Mouse (Mus musculus) liver, embryonic 15.5 days (tissue): ENCODE measurements around the gene Nbea. TPM values are rescaled to one million over a fixed set of nuclear protein-coding genes. Genes with fewer than 3 reads are reported as not detected.

ENCODE experiments used
- ATAC-seq: fragments of 200-750 bp; cut with Nextera tagmentation; 2 replicates; pipeline ENCODE4 v1.8.0; 2017; ENCODE audit warnings: moderate number of reproducible peaks, mild to moderate bottlenecking, moderate library complexity; ENCODE audit not compliant: insufficient read depth
- H3K27ac ChIP-seq: fragments of 300-500 bp; sonication (generic); replicated peaks from 2 replicates; pipeline ENCODE4 v1.5.1; 2015; ENCODE audit warnings: mild to moderate bottlenecking, inconsistent platforms
- H3K27me3 ChIP-seq: fragments of 300-500 bp; sonication (generic); 2 replicates; pipeline ENCODE4 v1.6.1; 2015; ENCODE audit warnings: mild to moderate bottlenecking, inconsistent platforms
- H3K36me3 ChIP-seq: fragments of 300-500 bp; sonication (generic); replicated peaks from 2 replicates; pipeline ENCODE4 v1.6.1; 2015; ENCODE audit warnings: moderate library complexity, mild to moderate bottlenecking, inconsistent platforms
- H3K4me1 ChIP-seq: fragments of 300-500 bp; sonication (generic); replicated peaks from 2 replicates; pipeline ENCODE4 v1.6.1; 2015; ENCODE audit warnings: inconsistent platforms
- H3K4me2 ChIP-seq: fragments of 300-500 bp; sonication (generic); 2 replicates; pipeline ENCODE4 v1.6.1; 2015; ENCODE audit warnings: moderate library complexity, mild to moderate bottlenecking, inconsistent platforms
- H3K4me3 ChIP-seq: fragments of 300-500 bp; sonication (generic); replicated peaks from 2 replicates; pipeline ENCODE4 v1.5.1; 2015; ENCODE audit warnings: mild to moderate bottlenecking, inconsistent platforms
- H3K9ac ChIP-seq: fragments of 300-500 bp; sonication (generic); 2 replicates; pipeline ENCODE4 v1.6.1; 2015; ENCODE audit warnings: moderate library complexity, mild to moderate bottlenecking, inconsistent platforms
- H3K9me3 ChIP-seq: fragments of 300-500 bp; sonication (generic); replicated peaks from 2 replicates; pipeline ENCODE4 v1.6.1; 2016; ENCODE audit warnings: inconsistent platforms
- WGBS: fragments of 180-500 bp; shearing (Covaris S2); methylation state at CpG from one replicate; pipeline ENCODE4 v1.1.7; 2015; ENCODE audit warnings: mixed read lengths; ENCODE audit not compliant: insufficient replicate concordance; 5-methylcytosine and 5-hydroxymethylcytosine counted together
- polyA plus RNA-seq: library from polyadenylated mRNA; unstranded; fragments of >200 nt; fragmentation: Nextera tagmentation; extraction: Ambion mirVana; gene quantifications from 2 replicates; pipeline ENCODE4 v1.2.1, GENCODE M21; 2015

The Nbea gene
- polyA plus RNA-seq, 1 experiment from 2014 or later: 0.67 TPM

DNA sequence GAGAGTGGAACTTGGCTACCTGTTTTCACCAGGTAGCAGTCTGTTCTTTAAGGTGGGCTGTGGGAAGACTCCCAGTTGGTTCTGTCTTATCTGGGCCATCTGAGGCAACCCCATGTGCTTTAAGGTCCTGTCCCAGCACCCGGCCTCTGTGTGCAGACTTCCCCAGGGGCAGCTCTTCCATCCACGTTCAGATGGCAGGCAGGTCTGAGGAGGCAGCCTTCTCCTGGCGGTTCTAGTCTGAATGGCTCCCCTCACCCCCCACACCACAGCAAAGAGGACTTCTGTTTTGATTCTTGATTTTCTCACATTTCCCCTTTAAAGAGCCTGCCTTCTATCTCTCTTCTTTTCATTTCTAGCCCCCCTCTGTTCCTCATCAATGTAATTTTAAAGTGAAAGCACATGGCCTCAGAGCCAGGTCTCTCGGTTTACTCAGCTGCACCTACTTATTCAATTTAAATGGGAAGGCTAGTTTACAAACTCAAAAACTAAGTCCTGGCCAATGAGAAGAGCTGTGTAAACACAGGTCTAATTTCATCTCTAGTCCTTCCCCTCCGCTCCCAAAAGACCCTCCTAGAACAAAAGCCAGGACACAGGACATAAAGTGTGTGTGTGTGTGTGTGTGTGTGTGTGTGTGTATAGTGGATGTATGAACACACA lies 570.9 kb downstream of the Nbea start:
- H3K4me2 ChIP-seq: no peak overlapping the region
- no peaks in the 10 kb centered on the region for H3K36me3 ChIP-seq
- no peak for ATAC-seq
- H3K27me3 ChIP-seq: no peaks in the 10 kb centered on the region
- WGBS: 43% methylated on average over 5 of the region's 5 CpGs
- no peaks in the 10 kb centered on the region for H3K9me3 ChIP-seq
- H3K4me3 ChIP-seq: no peak overlapping the region
- H3K27ac ChIP-seq: no peak overlapping the region
- H3K4me1 ChIP-seq: no peaks in the 10 kb centered on the region
- H3K9ac ChIP-seq: no peak overlapping the region

DNA sequence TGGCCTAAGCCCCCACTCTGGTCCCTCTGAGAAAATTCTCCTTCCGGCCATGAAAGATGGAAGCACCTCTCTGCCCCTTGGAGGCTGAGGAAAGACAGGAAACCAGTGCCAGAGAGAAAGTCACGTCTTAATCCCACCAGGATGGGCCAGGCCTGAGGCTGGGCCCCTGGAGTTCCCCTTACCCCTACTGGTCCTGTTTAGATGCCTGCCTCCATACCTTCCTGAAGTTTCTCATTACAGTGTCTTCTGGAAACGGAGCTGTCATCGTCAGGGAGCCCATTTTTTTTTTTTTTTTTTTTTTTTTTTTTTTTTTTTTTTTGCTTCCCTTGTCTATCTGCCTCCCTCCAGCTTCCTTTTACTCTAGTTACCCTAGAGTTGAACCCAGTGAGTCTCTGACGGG lies 571.5 kb downstream of the Nbea start:
- H3K27me3 ChIP-seq: no peaks in the 10 kb centered on the region

DNA sequence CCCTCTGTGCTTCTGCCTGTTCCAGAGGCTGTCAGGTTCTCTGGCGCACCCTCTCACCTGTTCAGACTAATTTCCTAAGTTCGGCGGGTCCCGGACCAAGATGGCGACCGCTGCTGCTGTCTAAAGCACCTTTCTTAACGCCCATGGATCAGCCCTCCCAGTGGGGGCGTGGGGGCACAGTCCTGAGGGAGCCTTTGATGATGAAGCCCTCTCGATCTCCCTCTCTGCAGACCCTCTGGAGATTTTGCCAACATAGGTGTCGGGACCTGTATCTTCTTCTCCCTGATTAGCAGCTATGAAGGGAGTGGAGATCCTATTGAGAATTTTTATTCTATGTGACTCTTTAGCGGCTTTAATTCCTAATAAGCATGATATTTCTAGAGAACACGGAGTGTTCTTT lies 573.3 kb downstream of the Nbea start:
- no peak for ATAC-seq
- H3K27ac ChIP-seq: no peak overlapping the region
- 71% methylated on average over 12 of the region's 12 CpGs for WGBS

More for the DNA sequence above, 571.5 kb downstream of the Nbea start:
- H3K9ac ChIP-seq: no peak overlapping the region
- WGBS: 50% methylated on average over 5 of the region's 5 CpGs
- no peaks in the 10 kb centered on the region for H3K36me3 ChIP-seq
- H3K27ac ChIP-seq: no peak overlapping the region
- no peaks in the 10 kb centered on the region for H3K9me3 ChIP-seq
- no peak overlapping the region for H3K4me3 ChIP-seq
- H3K4me2 ChIP-seq: no peak overlapping the region
- H3K4me1 ChIP-seq: no peaks in the 10 kb centered on the region
- ATAC-seq: no peak

GRCm38 (mm10) chr3:55600286-55600685 lies 583.2 kb downstream of the Nbea start:
- H3K27me3 ChIP-seq: no peaks in the 10 kb centered on the region
- H3K36me3 ChIP-seq: no peaks in the 10 kb centered on the region
- no peak overlapping the region for H3K27ac ChIP-seq
- H3K9ac ChIP-seq: no peak overlapping the region
- ATAC-seq: no peak
- H3K9me3 ChIP-seq: no peaks in the 10 kb centered on the region
- WGBS: 47% methylated on average over 2 of the region's 2 CpGs
- no peaks in the 10 kb centered on the region for H3K4me1 ChIP-seq
- no peak overlapping the region for H3K4me3 ChIP-seq
- H3K4me2 ChIP-seq: no peak overlapping the region

More for the DNA sequence above, 573.3 kb downstream of the Nbea start:
- Histone ChIP-seq H3K4me3 (no peak overlapping the region), H3K36me3 (no peaks in the 10 kb centered on the region), H3K4me1 (no peaks in the 10 kb centered on the region), H3K9ac (no peak overlapping the region), H3K27me3 (no peaks in the 10 kb centered on the region), H3K4me2 (no peak overlapping the region), H3K9me3 (no peaks in the 10 kb centered on the region)

DNA sequence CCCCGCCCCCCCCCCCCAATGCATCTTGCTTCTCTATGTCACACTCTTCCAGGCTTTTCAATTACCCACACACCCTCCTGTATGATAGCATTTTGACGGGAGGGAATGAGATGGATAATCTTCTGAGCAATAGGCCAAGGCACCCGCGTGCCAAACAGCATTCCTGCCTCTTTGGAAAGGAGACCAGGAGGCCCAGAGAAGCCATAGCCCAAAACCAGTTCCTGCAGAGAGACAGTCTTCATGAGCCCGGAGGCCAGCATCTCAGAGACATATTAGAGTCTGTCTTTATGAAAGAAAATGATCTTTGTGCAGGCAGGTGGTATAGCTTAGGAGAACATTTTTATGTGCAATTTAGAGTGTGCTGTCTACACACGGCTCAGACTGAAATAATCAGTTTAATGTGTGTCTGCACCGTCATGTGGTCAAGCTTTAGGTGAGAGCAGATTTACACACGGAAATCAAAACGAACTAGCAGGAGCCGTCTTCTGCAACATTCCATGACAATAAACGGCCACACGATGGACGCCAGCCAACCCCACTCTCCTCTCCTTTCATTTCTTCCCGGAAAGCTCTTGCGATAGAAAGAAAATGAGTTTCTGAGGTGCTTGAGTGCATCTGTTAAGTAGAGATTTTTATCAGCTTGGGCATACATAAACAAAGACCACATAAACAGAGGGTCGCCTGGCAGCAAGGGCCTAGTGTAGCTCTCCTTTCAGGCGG lies 584.0 kb downstream of the Nbea start:
- WGBS: 53% methylated on average over 16 of the region's 17 CpGs
- Histone ChIP-seq H3K4me3 (no peak overlapping the region), H3K27me3 (no peaks in the 10 kb centered on the region)

GRCm38 (mm10) chr3:55598681-55599080 lies 584.8 kb downstream of the Nbea start:
- Histone ChIP-seq H3K4me1 (no peaks in the 10 kb centered on the region), H3K36me3 (no peaks in the 10 kb centered on the region), H3K9me3 (no peaks in the 10 kb centered on the region), H3K9ac (no peak overlapping the region), H3K4me3 (no peak overlapping the region), H3K27ac (no peak overlapping the region), H3K4me2 (no peak overlapping the region), H3K27me3 (no peaks in the 10 kb centered on the region)
- WGBS: 59% methylated on average over 2 of the region's 2 CpGs
- ATAC-seq: no peak

More for the DNA sequence above, 584.0 kb downstream of the Nbea start:
- no peaks in the 10 kb centered on the region for H3K9me3 ChIP-seq
- H3K4me1 ChIP-seq: no peaks in the 10 kb centered on the region
- no peak for ATAC-seq
- no peaks in the 10 kb centered on the region for H3K36me3 ChIP-seq
- H3K27ac ChIP-seq: no peak overlapping the region
- no peak overlapping the region for H3K9ac ChIP-seq
- H3K4me2 ChIP-seq: no peak overlapping the region

DNA sequence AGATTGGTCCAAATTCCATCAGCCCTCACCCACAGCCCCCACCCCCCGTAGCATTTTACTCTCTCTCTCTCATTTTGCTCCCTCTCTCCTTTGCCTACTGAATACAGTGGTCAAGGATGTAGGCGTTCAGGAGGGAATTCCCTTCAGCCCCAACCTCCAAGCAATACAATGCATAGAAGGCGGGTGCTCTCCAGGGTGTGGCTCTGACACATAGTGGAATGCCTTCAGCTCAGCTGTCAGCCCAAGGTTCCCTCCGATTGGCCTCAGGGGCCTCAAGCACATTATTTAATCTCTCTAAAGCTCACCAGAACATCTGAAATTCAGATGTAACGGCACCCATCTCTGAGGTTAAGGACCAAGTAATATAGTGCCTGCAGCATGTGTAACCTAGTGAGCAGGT lies 590.2 kb downstream of the Nbea start:
- Histone ChIP-seq H3K9me3 (no peaks in the 10 kb centered on the region), H3K36me3 (no peaks in the 10 kb centered on the region), H3K27ac (no peak overlapping the region), H3K4me2 (no peak overlapping the region), H3K4me1 (no peaks in the 10 kb centered on the region), H3K27me3 (no peaks in the 10 kb centered on the region), H3K4me3 (no peak overlapping the region), H3K9ac (no peak overlapping the region)
- WGBS: 62% methylated on average over 5 of the region's 5 CpGs
- no peak for ATAC-seq

GRCm38 (mm10) chr3:55590727-55591126 lies 592.8 kb downstream of the Nbea start:
- no peak overlapping the region for H3K27ac ChIP-seq
- WGBS: 51% methylated on average over 6 of the region's 6 CpGs

GRCm38 (mm10) chr3:55590291-55590690 lies 593.2 kb downstream of the Nbea start:
- H3K27ac ChIP-seq: no peak overlapping the region
- no peak overlapping the region for H3K9ac ChIP-seq
- no peaks in the 10 kb centered on the region for H3K9me3 ChIP-seq
- WGBS: 58% methylated on average over 2 of the region's 2 CpGs
- H3K36me3 ChIP-seq: no peaks in the 10 kb centered on the region
- H3K4me3 ChIP-seq: no peak overlapping the region
- H3K27me3 ChIP-seq: no peaks in the 10 kb centered on the region
- no peak for ATAC-seq
- no peaks in the 10 kb centered on the region for H3K4me1 ChIP-seq
- H3K4me2 ChIP-seq: no peak overlapping the region

More at GRCm38 (mm10) chr3:55590727-55591126, 592.8 kb downstream of the Nbea start:
- no peak overlapping the region for H3K9ac ChIP-seq
- H3K4me3 ChIP-seq: no peak overlapping the region
- no peak overlapping the region for H3K4me2 ChIP-seq
- H3K4me1 ChIP-seq: no peaks in the 10 kb centered on the region
- H3K36me3 ChIP-seq: no peaks in the 10 kb centered on the region
- H3K9me3 ChIP-seq: no peaks in the 10 kb centered on the region
- H3K27me3 ChIP-seq: no peaks in the 10 kb centered on the region
- no peak for ATAC-seq

GRCm38 (mm10) chr3:55589402-55589944 lies 594.0 kb downstream of the Nbea start:
- H3K9me3 ChIP-seq: no peaks in the 10 kb centered on the region
- no peaks in the 10 kb centered on the region for H3K4me1 ChIP-seq
- H3K36me3 ChIP-seq: no peaks in the 10 kb centered on the region
- no peaks in the 10 kb centered on the region for H3K27me3 ChIP-seq
- ATAC-seq: no peak
- H3K4me2 ChIP-seq: no peak overlapping the region
- no peak overlapping the region for H3K9ac ChIP-seq
- no peak overlapping the region for H3K4me3 ChIP-seq
- 59% methylated on average over 8 of the region's 8 CpGs for WGBS
- H3K27ac ChIP-seq: no peak overlapping the region
